Mouse (Mus musculus) E14TG2a.4 (cell line): ENCODE measurements around the gene Wtap.

Source experiments
- H3K27me3 ChIP-seq: 2 replicates; pipeline ENCODE4 v1.6.1; 2014; ENCODE audit warnings: low read length, control low read depth; ENCODE audit not compliant: insufficient read depth
- H3K36me3 ChIP-seq: 2 replicates; pipeline ENCODE4 v1.6.1; 2014; ENCODE audit warnings: low read length, control low read depth; ENCODE audit not compliant: insufficient read depth
- H3K4me1 ChIP-seq: replicated peaks from 2 replicates; pipeline ENCODE4 v1.6.1; 2014; ENCODE audit warnings: low read depth, low read length, control low read depth
- H3K4me3 ChIP-seq: replicated peaks from 2 replicates; pipeline ENCODE4 v1.5.1; 2014; ENCODE audit warnings: mild to moderate bottlenecking, low read length
- H3K9me3 ChIP-seq: 2 replicates; pipeline ENCODE4 v1.6.1; 2014; ENCODE audit warnings: low read length, control low read depth
- CTCF ChIP-seq: conservative IDR thresholded peaks from 2 replicates; pipeline ENCODE4 v1.5.1; 2014; ENCODE audit warnings: low read length
- NANOG ChIP-seq: IDR thresholded peaks from 2 replicates; pipeline ENCODE4 v1.6.1; 2014; ENCODE audit warnings: borderline replicate concordance, low read length, mixed read lengths
- POU5F1 ChIP-seq: IDR thresholded peaks from 2 replicates; pipeline ENCODE4 v1.6.1; 2014; ENCODE audit warnings: low read length, borderline replicate concordance

The Wtap gene

GRCm38 (mm10) chr17:12925703-12926180, 68.2 kb downstream of the Wtap start:
- TF ChIP-seq NANOG (no peak), POU5F1 (no peak), CTCF (no peak)
- H3K4me1 ChIP-seq: peaks cover 34% of the 10 kb centered on the region
- H3K27me3 ChIP-seq: no peaks in the 10 kb centered on the region
- peaks cover 60% of the 10 kb centered on the region for H3K36me3 ChIP-seq
- no peaks in the 10 kb centered on the region for H3K9me3 ChIP-seq
- H3K4me3 ChIP-seq: no peak overlapping the region

- H3K27me3 ChIP-seq: no peaks in the 10 kb centered on the region
- H3K36me3 ChIP-seq: peaks cover 68% of the 10 kb centered on the region
- H3K9me3 ChIP-seq: no peaks in the 10 kb centered on the region
- H3K4me1 ChIP-seq: peaks cover 37% of the 10 kb centered on the region
- no peak overlapping the region for H3K4me3 ChIP-seq
- no peak for TF ChIP-seq CTCF
- TF ChIP-seq NANOG: no peak
- TF ChIP-seq POU5F1: no peak
These were observed 69.0 kb downstream of the Wtap start for GRCm38 (mm10) chr17:12925001-12925400.

DNA sequence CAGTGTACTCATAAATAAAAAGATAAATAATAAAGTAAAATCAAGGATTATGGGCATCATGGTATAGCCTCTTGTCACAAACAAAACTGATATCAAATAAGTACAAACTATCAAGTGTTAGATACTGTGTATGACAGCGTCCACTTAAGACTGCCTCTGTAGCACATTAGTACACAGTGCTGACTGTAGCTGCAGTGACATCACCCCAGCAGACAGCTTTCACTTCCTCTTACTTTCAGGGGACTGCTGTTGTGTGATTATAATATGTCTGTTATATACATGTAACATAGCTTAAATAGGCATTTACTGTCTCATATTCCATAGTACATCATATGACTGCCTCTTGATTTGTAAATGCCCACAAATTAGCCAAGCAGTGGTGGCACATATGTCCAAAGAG, 72.9 kb downstream of the Wtap start:
- TF ChIP-seq NANOG: no peak
- no peak for TF ChIP-seq CTCF
- TF ChIP-seq POU5F1: no peak
- Histone ChIP-seq H3K27me3 (no peaks in the 10 kb centered on the region), H3K36me3 (peaks cover 83% of the 10 kb centered on the region), H3K9me3 (no peaks in the 10 kb centered on the region), H3K4me1 (peaks cover 62% of the 10 kb centered on the region), H3K4me3 (no peak overlapping the region)
